Mouse (Mus musculus) lung, postnatal 10 days (tissue): ENCODE measurements around the gene Rimbp2.

ENCODE experiments used
- DNase-seq: peaks from one replicate; pipeline ENCODE4 v3.0.0; 2021

Rimbp2 gene

DNA sequence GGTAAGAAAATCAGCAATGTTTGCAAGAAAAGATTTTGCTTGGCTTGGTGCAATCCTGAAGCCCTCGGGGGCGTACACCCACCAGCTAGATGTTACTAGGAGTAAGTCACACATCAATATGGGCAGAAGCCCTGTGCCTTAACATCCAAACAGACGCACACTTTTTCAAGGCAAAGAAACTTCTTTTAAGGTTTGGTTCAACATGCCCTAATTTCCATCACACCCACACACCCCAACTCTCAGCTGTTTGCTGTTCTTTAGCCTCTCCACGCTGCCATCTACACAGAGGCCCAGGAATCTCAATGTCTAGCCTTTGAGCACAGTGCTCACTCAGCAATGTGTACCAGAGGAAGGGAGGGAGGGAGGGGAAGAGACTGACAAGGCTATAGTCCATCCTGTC, 28.2 kb downstream of the Rimbp2 start:
- DNase-seq = no peak

DNA sequence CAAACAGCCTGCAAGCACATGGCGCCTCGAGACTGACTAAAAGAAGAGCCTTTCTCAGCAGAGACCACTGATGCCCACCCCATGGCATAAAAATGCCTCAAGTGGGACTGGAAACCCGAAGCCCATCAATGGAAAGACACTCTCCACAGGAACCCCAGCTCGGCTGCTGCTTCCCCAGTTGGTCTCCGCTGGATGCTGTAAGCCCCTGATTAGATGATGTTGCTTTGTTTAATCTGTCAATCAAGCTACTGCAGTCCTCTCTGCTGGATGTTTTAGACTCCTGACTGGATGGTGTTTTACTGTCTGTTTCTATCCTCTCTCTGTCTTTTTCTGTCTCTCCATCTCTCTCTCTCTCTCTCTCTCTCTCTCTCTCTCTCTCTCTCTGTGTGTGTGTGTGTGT, 33.2 kb downstream of the Rimbp2 start:
- DNase-seq = no peak

DNA sequence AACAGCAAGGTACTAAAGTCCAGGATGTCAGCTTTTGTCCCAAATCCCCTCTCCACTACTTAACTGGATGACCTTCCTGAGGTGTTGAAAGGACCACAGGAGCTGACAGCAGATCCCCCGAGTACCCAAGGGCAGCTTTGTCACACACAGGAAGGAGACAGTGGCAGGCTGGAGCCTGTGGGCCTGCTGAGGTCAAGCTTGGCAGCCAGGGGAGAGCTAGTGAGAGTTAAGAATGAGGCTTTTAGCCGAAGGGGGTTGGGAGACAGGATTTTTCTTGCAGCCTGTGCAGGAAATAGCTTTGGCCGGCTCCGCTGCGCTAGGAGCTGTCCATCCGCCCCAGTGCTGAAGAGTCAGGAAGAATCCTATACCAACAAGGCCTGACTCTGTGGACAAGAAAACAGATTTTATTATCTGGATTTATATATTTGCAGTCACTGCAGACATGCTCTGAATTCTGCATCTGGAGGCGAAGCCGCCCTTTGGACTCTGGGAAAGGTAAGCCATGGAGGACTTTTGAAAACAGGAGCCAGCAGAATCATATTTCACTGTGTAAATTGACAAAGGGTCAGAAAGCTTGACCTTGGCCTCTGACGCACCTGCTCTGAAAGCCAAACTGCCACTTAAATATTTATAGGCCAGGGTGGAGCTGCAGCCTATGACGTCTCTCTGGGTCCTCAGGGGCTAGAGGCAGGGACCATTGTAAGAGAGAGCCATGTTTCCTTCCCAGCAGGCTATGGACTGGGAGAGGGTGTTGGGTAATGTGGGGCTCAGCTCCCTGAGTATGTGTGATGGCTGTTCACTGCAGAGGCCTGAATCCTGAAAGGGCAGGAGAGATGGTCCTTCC, 35.9 kb downstream of the Rimbp2 start:
- DNase-seq = peak; percentile 77

DNA sequence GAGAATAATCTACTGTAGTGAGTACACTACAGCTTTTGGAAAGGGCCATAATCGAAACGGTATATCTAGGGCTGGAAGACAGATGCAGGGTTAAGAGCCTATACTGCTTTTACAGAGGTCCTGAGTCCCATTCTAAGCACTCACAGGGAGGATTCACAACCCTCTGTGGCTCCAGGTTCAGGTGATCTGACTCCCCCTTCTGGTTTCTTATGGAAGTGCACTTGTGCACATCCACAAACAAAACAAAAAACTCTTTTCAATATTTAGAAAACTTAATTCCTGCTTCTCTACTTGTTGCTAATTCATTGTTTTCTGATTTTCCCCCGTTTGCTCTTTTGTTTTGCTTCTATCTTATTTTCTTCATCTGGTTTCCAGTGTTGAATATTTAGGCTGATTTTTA, 39.5 kb downstream of the Rimbp2 start:
- DNase-seq = no peak

DNA sequence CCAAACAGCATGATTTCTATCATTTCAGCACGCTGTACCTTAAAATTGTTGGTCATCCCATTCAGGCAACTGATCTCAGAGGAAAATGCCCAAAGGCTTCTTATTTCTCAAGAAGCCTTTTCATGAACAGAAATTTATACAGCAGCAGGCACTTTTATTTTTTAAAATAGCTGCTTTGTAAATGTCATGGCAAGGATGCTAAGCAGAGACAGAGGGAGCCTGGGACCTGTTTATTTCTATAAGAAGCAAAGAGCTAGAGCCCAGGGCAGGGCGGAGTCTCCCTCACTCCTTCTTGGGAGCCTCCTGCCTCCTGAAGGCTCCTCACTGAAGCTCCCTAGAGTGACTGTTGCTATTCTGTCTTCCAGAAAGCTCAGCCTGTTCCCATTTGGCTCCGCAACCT, 40.9 kb downstream of the Rimbp2 start:
- no peak for DNase-seq

DNA sequence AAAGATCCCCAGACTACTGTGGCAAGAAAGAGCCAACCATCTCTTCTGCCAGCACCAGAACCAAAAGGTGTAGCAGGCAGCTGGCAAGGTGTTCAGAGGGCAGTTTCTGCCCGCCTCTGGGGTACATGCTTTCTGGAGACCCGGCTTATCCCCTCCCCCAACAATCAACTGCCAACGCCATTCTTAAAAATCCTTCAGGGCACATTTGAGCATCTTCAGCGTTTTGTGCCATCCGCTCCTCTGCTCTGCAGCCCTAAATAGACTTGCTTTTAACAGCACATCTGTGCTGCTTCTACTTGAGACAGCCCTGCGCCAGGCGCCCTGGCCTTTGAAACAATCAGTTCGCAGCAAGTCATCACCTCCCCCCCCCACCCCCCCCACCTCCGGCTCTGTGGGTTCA, 41.7 kb downstream of the Rimbp2 start:
- DNase-seq = no peak

GRCm38 (mm10) chr5:128904113-128904512, 49.2 kb downstream of the Rimbp2 start:
- DNase-seq = no peak

- no peak for DNase-seq
Measured at GRCm38 (mm10) chr5:128903120-128903519, 50.2 kb downstream of the Rimbp2 start.

- no peak for DNase-seq
Measured at GRCm38 (mm10) chr5:128899971-128900370, 53.3 kb downstream of the Rimbp2 start.

- DNase-seq = no peak
Measured at GRCm38 (mm10) chr5:128894921-128895320, 58.4 kb downstream of the Rimbp2 start.

DNA sequence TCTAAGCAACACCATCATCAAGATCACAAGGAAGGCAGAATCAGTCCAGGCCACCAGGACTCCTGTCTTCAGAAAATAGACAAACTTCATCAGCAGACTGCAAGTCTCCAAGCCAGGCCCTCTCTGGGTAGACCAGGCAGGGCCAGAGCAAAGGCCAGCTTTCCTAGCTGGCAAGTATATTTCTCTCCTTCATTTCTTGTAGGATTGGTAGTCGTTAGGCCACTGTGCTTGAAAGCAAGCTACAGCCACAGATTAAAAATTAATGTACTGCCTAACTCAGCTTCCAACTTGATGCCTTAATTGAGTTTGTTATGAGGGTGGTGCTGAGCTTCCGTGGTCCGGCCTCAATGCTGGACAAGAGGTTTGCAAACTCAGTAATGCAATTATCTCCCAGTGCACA, 65.7 kb downstream of the Rimbp2 start:
- no peak for DNase-seq

DNA sequence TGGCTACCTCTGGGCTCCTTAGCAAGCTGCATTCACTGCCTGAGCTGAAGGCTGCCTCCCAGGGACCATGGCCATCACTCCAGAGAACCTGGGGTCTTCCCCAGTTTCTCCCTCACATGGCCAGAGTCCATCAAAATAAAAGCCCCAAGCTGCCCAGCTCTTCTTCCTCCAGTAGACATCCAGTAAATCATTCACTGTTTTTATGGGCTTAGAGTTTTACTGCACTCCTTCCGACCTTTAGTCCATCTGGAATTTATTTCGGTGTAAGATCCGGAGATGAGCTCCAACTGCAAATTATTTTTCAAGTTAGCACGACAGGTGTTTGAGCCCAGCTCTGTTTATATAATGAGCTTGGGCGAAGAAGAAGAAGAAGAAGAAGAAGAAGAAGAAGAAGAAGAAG, 69.0 kb downstream of the Rimbp2 start:
- DNase-seq = no peak

DNA sequence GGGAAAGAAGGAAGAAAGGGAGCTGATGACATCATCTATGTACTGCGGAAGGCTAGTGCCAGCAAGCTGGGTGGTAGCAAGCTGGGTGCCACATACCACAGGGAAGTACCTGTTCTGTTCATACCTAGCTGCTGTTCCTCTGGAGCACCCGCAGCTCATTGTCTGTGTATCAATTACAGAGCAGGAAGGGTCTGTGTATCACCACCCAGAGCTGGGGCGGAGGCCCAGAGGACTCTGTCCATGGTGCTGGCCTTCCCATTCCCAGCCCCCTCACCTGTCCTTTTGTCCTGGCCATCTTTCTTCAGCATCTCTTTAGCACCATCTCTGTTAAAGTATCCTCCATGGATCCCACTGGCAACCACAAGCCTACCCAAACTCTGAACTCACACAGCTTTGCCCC, 74.2 kb downstream of the Rimbp2 start:
- DNase-seq = no peak

GRCm38 (mm10) chr5:128877425-128878035, 75.8 kb downstream of the Rimbp2 start:
- no peak for DNase-seq

GRCm38 (mm10) chr5:128871706-128872105, 81.6 kb downstream of the Rimbp2 start:
- DNase-seq = no peak

DNA sequence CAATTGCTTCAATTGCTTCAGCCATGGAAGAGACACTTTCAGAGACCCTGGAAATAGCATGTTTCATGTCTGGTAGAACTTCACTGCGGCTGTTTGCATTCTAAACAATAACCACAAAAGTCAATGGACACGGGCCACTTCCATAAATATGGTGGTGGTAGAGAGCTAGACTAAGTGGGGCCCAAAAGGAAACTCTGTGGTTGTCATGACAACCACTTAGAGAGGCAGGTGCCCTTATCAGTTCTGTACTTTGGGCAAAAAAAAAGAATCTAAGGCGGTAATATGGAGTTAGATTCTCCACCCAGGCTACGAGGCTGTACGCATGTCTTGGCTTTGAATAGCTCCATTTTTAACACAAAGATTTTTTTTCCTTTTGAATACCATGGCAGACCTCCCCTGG, 86.5 kb downstream of the Rimbp2 start:
- no peak for DNase-seq

GRCm38 (mm10) chr5:128866291-128866690, 87.0 kb downstream of the Rimbp2 start:
- DNase-seq = no peak

DNA sequence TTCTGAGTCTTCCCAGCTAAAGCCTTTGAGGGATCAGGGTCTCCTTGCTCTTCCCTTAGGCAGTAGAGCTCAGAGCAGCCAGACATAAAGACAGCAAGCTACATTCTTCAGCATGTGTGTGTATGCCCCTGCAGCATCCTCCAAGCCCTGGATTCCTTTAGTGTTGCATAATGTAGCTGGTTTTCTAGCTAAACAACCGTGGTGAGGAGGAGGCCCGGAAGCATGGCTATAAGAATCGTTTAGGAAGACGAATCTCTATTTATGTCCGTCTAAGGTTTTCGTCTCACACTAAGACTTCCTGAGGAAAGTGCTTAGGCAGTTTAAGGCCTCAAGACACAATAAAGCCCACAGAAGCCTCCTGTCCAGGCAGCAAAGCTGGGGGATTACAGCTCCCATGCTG, 89.8 kb downstream of the Rimbp2 start:
- DNase-seq = no peak

GRCm38 (mm10) chr5:128860907-128861306, 92.4 kb downstream of the Rimbp2 start:
- no peak for DNase-seq

GRCm38 (mm10) chr5:128852791-128853190, 100.5 kb downstream of the Rimbp2 start:
- peak; percentile 3 for DNase-seq

DNA sequence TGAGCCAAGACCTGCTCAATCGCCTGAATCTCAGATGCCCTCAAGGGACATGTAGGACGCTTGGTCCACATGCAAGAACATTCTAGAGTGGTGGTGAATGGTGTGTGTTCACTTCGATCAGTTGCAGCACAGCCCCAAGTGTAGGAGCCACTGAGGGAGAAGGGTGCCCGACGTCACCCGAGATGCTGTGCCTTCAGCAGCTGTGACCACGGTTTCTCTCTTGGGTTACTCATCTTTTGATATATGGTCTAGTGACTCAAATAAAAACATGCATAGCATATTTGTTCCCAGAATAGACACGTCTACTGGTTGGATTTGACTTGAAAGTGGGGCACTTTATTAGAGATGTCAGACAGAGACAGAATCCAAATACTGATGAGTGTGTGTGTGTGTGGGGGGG, 105.5 kb downstream of the Rimbp2 start:
- no peak for DNase-seq

DNA sequence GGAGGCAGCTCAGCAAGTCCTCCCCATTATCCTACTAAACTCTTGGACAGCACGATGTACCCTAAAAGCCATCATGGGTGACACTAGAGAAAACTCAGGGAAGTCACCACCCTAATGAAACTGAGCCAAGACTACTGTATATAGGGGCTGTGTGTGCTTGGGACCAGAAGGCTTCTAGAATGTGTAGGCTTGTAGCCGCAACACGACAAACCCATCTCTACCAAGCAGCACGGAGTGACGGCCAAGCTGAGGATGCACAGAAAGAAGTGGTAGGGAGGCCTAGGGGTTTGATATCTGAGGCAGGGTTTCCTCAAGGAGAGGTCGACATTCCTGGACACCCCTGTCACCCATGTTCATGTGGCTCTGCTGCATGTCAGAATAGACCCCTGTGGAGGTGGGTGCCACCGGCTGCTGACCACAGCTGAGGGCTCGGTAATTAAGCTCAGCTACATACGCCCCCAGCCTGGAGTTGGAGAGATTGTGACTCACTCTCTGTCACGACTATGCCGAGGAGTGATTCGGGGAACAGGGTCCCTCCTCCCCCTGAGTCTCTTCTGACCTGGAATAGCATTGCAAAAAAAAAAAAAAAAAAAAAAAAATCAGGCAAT, 106.7 kb downstream of the Rimbp2 start:
- no peak for DNase-seq

DNA sequence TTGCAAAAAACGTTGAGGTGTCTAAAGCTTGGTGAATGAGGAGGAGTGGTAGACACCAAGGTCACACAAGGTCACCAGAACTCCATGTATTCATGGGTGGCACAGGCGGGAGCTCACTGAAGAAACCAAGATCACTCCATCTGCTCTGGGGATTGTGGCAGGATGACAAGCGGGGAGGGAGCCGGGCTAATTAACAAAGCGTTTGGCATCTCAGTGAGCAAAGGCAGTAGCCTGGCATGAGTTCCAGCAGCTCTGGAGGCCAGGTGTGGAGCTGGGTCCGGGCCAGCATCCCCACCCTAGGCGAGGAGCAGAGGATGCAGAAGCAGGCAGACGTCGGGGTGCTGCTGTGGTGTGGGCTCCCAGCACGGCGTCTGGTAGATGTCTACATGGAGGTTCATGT, 108.3 kb downstream of the Rimbp2 start:
- no peak for DNase-seq

- no peak for DNase-seq
Measured at GRCm38 (mm10) chr5:128843982-128844381, 109.3 kb downstream of the Rimbp2 start.
